Mouse (Mus musculus): ENCODE results near the gene Braf. TPM values are rescaled to one million over a fixed set of nuclear protein-coding genes. Genes with fewer than 3 reads are reported as not detected.

Gene Braf
- polyA plus RNA-seq, 1 experiment from 2014 or later, result 18.9 TPM

DNA sequence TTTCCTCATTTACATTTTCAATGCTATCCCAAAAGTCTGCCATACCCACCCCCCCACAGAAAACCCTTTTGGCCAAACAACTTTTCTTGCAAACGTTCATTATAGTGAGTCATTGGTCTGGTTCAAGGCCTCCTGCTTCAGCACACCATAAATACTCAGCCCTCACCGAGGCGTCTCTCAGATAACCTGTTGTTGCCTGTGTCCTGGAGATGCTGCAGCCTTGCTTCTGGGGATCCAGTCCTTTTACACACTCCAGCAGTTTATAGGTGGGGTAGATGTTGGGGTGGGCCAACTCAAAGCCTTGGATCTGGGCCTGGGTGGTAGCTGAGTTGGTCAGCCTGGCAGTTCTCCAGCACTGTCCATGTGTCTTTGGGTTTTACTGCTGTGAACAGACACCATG lies 154.8 kb downstream of the Braf start:
- Histone ChIP-seq H3K9me3 (no peaks in the 10 kb centered on the region), H3K27me3 (replicated peaks; ENCODE audit: low read depth, poor library complexity, severe bottlenecking) (peaks cover 12% of the 10 kb centered on the region; the same call in 1 of the 2 replicates), H3K4me1 (peaks cover 17% of the 10 kb centered on the region), H3K27ac (replicated peaks) (no peak overlapping the region), H3K4me3 (no peak overlapping the region), H3K36me3 (replicated peaks) (no peaks in the 10 kb centered on the region)
- 82% methylated on average over 3 of the region's 3 CpGs for WGBS
- no peak for DNase-seq (ENCODE audit: low spot score)

- no peak overlapping the region for H3K27ac ChIP-seq (replicated peaks)
- 18% methylated on average over 5 of the region's 5 CpGs for WGBS
- no peaks in the 10 kb centered on the region for H3K4me1 ChIP-seq
- no peak overlapping the region for H3K4me3 ChIP-seq
- H3K36me3 ChIP-seq (replicated peaks), result no peaks in the 10 kb centered on the region
- peaks cover 10% of the 10 kb centered on the region; the same call in 1 of the 2 replicates for H3K27me3 ChIP-seq (replicated peaks; ENCODE audit: low read depth, poor library complexity, severe bottlenecking)
- peak; percentile 47 for DNase-seq (ENCODE audit: low spot score)
- no peaks in the 10 kb centered on the region for H3K9me3 ChIP-seq
Observed at GRCm38 (mm10) chr6:39567528-39567927, 157.7 kb downstream of the Braf start.

GRCm38 (mm10) chr6:39562166-39563015 lies 162.9 kb downstream of the Braf start:
- DNase-seq (ENCODE audit: low spot score), result peak; percentile 74
- no peak overlapping the region for H3K27ac ChIP-seq (replicated peaks)
- peak overlapping the region; percentile 27 for H3K4me3 ChIP-seq
- WGBS, result 22% methylated on average over 23 of the region's 23 CpGs
- no peaks in the 10 kb centered on the region for H3K27me3 ChIP-seq (replicated peaks; ENCODE audit: low read depth, poor library complexity, severe bottlenecking)
- no peaks in the 10 kb centered on the region for H3K36me3 ChIP-seq (replicated peaks)
- no peaks in the 10 kb centered on the region for H3K9me3 ChIP-seq
- peaks cover 21% of the 10 kb centered on the region for H3K4me1 ChIP-seq

DNA sequence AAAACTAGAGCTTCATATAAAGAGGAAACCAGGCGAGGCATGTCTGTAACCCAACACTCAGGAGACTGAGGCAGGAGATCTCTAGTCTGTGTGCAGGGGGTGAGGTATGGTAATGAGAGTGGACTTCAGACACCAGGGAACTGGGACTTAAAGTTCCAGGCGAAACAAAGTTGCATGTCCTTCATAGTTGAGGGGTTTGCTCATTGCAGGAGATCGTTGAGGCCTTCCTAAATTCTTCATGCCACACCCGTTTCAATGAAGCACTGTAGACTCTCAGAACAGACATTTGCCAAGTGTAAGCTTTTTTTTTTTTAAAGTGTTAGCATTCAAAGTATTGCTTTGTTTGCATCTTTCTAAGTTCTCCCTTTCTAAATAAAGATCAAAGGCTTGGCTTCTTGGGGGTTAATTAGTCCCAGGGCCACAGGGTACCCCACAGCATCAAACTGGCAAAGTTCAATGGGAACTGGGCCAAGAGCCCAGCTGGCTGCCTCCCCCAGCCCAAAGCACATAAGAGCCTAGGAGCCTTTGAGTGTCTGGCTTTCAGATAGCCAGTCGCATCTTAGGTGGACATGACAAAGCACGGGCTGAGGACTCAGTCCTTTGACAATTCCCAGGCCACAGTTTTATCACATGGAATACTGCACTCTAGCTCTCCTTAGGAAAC lies 165.9 kb downstream of the Braf start:
- Histone ChIP-seq H3K27ac (replicated peaks) (0 out of 2 replicates have a peak overlapping the region, but pooled peaks have one; percentile 54), H3K4me3 (no peak overlapping the region), H3K27me3 (replicated peaks; ENCODE audit: low read depth, poor library complexity, severe bottlenecking) (no peaks in the 10 kb centered on the region), H3K4me1 (peaks cover 47% of the 10 kb centered on the region), H3K9me3 (no peaks in the 10 kb centered on the region), H3K36me3 (replicated peaks) (peaks cover 10% of the 10 kb centered on the region; the same call in 1 of the 2 replicates)
- no peak for DNase-seq (ENCODE audit: low spot score)
- whole genome bisulfite sequencing, result 64% methylated on average over 6 of the region's 6 CpGs

- Histone ChIP-seq H3K9me3 (no peaks in the 10 kb centered on the region), H3K4me3 (peak within 1 kb of the TSS; percentile 92), H3K27me3 (replicated peaks; ENCODE audit: low read depth, poor library complexity, severe bottlenecking) (no peaks in the 10 kb centered on the region), H3K27ac (replicated peaks) (peak within 1 kb of the TSS; percentile 99), H3K4me1 (peaks cover 50% of the 10 kb centered on the region), H3K36me3 (replicated peaks) (peaks cover 19% of the 10 kb centered on the region)
- under 1% methylated on average over 50 of the region's 50 CpGs for WGBS
- peak; percentile 97 for DNase-seq (ENCODE audit: low spot score)
Observed at GRCm38 (mm10) chr6:39557723-39558261, 167.5 kb downstream of the Braf start, which contains the start of gene Dennd2a. TSS of gene Dennd2a (minus strand) at chr6:39557867.

DNA sequence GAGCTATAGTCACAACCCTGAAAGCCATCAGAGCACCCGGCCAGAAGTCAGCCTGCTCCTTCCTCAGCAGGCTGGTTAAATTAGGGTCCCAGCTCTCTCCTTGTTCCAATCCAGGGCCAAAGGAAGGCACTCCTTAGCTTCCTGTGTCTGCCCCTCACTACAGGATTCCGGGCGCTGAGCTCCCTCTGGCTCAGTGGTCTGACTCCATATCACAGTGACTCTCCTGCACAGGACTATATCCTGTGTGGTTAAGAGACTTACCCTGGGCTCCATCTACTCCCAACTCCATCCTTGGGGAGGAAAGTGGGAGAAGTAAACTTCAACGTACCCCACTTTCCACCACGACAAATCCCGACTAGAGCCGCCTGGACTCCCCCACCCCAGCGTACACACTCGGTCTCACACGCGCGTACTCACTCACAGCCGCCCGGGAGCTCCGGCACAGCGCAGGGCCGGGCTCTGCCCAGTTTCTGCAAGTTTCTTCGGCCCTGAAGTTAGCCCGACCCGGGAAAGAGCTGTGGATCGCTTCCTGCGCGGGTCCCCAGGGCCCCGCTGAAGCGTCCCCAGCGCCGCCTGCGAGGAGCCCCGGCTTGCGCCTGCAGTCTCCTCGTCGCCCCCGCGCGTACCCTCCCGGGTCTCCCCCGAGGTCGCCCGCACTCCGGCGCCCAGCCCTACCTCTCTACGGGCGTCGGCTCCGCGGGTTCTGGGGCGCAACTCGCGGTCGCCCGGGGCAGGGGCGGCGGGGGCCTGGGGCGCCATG lies 168.2 kb downstream of the Braf start:
- H3K27ac ChIP-seq (replicated peaks), result peak overlapping the region; percentile 99
- H3K4me1 ChIP-seq, result peaks cover 55% of the 10 kb centered on the region
- peaks cover 24% of the 10 kb centered on the region for H3K36me3 ChIP-seq (replicated peaks)
- H3K9me3 ChIP-seq, result no peaks in the 10 kb centered on the region
- DNase-seq (ENCODE audit: low spot score), result peak; percentile 74
- WGBS, result under 1% methylated on average over 54 of the region's 54 CpGs
- no peaks in the 10 kb centered on the region for H3K27me3 ChIP-seq (replicated peaks; ENCODE audit: low read depth, poor library complexity, severe bottlenecking)
- H3K4me3 ChIP-seq, result peak overlapping the region; percentile 92

- peak overlapping the region; percentile 92 for H3K4me3 ChIP-seq
- 86% methylated on average over 2 of the region's 2 CpGs for WGBS
- peaks cover 59% of the 10 kb centered on the region for H3K4me1 ChIP-seq
- H3K27me3 ChIP-seq (replicated peaks; ENCODE audit: low read depth, poor library complexity, severe bottlenecking), result no peaks in the 10 kb centered on the region
- H3K27ac ChIP-seq (replicated peaks), result peak overlapping the region; percentile 8
- peaks cover 39% of the 10 kb centered on the region for H3K36me3 ChIP-seq (replicated peaks)
- 0 out of 2 replicates have a peak, but pooled peaks cover 2% of the 10 kb centered on the region for H3K9me3 ChIP-seq
- DNase-seq (ENCODE audit: low spot score), result no peak
Observed at GRCm38 (mm10) chr6:39555648-39555945, 169.7 kb downstream of the Braf start.

DNA sequence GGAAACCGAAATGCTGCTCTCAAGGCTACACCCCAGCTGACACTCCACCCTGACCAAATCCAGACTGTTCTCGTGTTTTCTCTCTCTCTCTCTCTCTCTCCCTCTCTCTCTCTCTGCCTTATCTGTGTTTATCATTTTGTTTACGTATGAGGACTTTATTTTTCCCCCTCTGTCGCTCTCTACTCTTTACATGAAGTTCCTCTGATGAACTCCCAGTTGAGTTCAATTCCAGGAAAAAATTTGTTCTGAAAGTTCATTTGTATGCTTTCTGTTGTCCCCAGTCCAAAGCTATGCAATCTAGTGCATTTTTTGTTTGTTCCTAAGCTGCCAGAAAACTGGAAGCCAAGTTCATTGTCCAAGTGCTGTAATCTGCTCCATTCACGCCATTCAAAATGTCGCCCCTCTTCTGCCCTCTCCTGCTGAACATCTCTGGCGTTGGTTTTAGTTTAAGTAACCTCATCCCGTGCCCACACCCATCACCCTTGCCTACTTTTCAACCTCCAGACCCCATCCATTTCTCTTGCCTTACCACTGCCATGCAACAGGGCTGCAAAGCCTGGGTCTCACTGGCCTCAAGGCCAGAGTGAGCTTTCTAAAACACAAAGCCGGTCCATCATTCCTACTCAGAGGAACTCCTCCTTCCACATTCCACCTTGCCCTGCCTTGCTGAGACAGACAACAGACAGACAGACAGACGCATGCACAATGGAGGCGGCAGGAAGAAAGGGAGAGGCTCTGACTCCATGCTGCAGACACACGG lies 170.2 kb downstream of the Braf start:
- Histone ChIP-seq H3K27ac (replicated peaks) (peak overlapping the region; percentile 8), H3K4me1 (peaks cover 59% of the 10 kb centered on the region), H3K4me3 (peak overlapping the region; percentile 92), H3K27me3 (replicated peaks; ENCODE audit: low read depth, poor library complexity, severe bottlenecking) (no peaks in the 10 kb centered on the region), H3K9me3 (0 out of 2 replicates have a peak, but pooled peaks cover 2% of the 10 kb centered on the region), H3K36me3 (replicated peaks) (peaks cover 41% of the 10 kb centered on the region)
- DNase-seq (ENCODE audit: low spot score), result no peak
- 82% methylated on average over 12 of the region's 12 CpGs for WGBS

Other genes starting within 250 kb of the Braf start
- 34.3 and 37.8 TPM in 2 replicates for gene Dennd2a, start 167.6 kb downstream of the Braf start, polyA plus RNA-seq (2016; fragmentation: Nextera tagmentation; extraction: Ambion mirVana)
- 21.3 and 26.1 TPM in 2 replicates for gene Adck2, start 151.6 kb downstream of the Braf start, polyA plus RNA-seq (2016; fragmentation: Nextera tagmentation; extraction: Ambion mirVana)
- gene Gm42420, start 139.7 kb downstream of the Braf start, polyA plus RNA-seq (2016; fragmentation: Nextera tagmentation; extraction: Ambion mirVana), result 0.53 TPM in 1 of 2 replicates, not detected in the other
- gene Ndufb2, start 132.9 kb downstream of the Braf start, polyA plus RNA-seq (2016; fragmentation: Nextera tagmentation; extraction: Ambion mirVana), result 274 and 279 TPM in 2 replicates
- gene Mrps33, start 85.5 kb upstream of the Braf start, polyA plus RNA-seq (2016; fragmentation: Nextera tagmentation; extraction: Ambion mirVana), result 205 and 207 TPM in 2 replicates
- 1.5 TPM in 2 replicates for gene Tmem178b, start 147.8 kb upstream of the Braf start, polyA plus RNA-seq (2016; fragmentation: Nextera tagmentation; extraction: Ambion mirVana)